24 mouse cellular contexts compared by ENCODE assay signal in genomic region chr2:163546623-163547318, GRCm38 (mm10). TPM values are rescaled to one million over a fixed set of nuclear protein-coding genes. Genes with fewer than 3 reads are reported as not detected.
DNase-seq lines count a peak whose midpoint lies in the region; ATAC-seq and TF ChIP-seq lines count a peak whose summit lies in the region.
"Had no signal": no experiment of that assay in that cellular context is flagged by ENCODE, and none has a peak within 500 bp of the region (broad histone marks: within the 10 kb centered on the region; RNA-seq: fewer than 3 reads in every experiment).

No protein-coding gene starts in this region.

- peak overlapping the region; percentile 65 for H3K9ac ChIP-seq in intestine, postnatal 0 days (ENCODE audit: low read depth, low read length)
- H3K9ac ChIP-seq in kidney, embryonic 16.5 days (replicated peaks; ENCODE audit: low read length) = peak overlapping the region; percentile 58
- peak overlapping the region; percentile 31; the same call in 1 of the 2 replicates for H3K9ac ChIP-seq in liver, embryonic 11.5 days (ENCODE audit: low read depth, low read length)
- H3K9ac ChIP-seq in stomach, embryonic 15.5 days = no peak overlapping the region
- H3K9ac ChIP-seq: embryonic facial prominence, embryonic 12.5 days; heart, embryonic 12.5 days; limb, embryonic 12.5 days; neural tube, embryonic 15.5 days had no signal

- 36% methylated on average over 14 of the region's 14 CpGs for WGBS in intestine, postnatal 0 days
- WGBS in kidney, embryonic 16.5 days = 64% methylated on average over 14 of the region's 14 CpGs
- 65% methylated on average over 14 of the region's 14 CpGs for WGBS in liver, embryonic 11.5 days
- 66% methylated on average over 14 of the region's 14 CpGs for WGBS in stomach, embryonic 15.5 days

- peak; percentile 85 for ATAC-seq in intestine, postnatal 0 days
- ATAC-seq in kidney, embryonic 16.5 days (ENCODE audit: low FRiP score, low TSS enrichment) = peak; percentile 85
- peak; percentile 72 for ATAC-seq in liver, embryonic 11.5 days (replicated peaks; ENCODE audit: low FRiP score)
- peak; percentile 71 for ATAC-seq in stomach, embryonic 15.5 days (ENCODE audit: insufficient read depth, low FRiP score, low read depth)
- ATAC-seq in megakaryocyte-erythroid progenitor cell, adult 5-6 weeks (replicated peaks; ENCODE audit: low FRiP score, low TSS enrichment, poor library complexity, severe bottlenecking) = no peak
- ATAC-seq: lung, postnatal 0 days; Patski had no signal

- H3K4me1 ChIP-seq in intestine, postnatal 0 days (replicated peaks; ENCODE audit: control insufficient read depth, insufficient read depth, low read length) = peaks cover 4% of the 10 kb centered on the region
- H3K4me1 ChIP-seq in kidney, embryonic 16.5 days (ENCODE audit: insufficient read depth, low read length) = 0 out of 2 replicates have a peak, but pooled peaks cover 3% of the 10 kb centered on the region
- H3K4me1 ChIP-seq in liver, embryonic 11.5 days (replicated peaks; ENCODE audit: control insufficient read depth, insufficient read depth, low read length) = peaks cover 2% of the 10 kb centered on the region
- 0 out of 2 replicates have a peak, but pooled peaks cover 5% of the 10 kb centered on the region for H3K4me1 ChIP-seq in stomach, embryonic 15.5 days
- H3K4me1 ChIP-seq: embryonic facial prominence, embryonic 12.5 days; heart, embryonic 12.5 days; limb, embryonic 12.5 days had no signal

- no peaks in the 10 kb centered on the region for H3K27me3 ChIP-seq in intestine, postnatal 0 days (replicated peaks; ENCODE audit: control insufficient read depth, insufficient read depth, low read length)
- no peaks in the 10 kb centered on the region for H3K27me3 ChIP-seq in kidney, embryonic 16.5 days (ENCODE audit: insufficient read depth, low read length)
- H3K27me3 ChIP-seq in liver, embryonic 11.5 days (replicated peaks; ENCODE audit: control insufficient read depth, insufficient read depth, low read length) = no peaks in the 10 kb centered on the region; the same call in 1 of the 2 replicates
- no peaks in the 10 kb centered on the region for H3K27me3 ChIP-seq in stomach, embryonic 15.5 days (replicated peaks)
- H3K27me3 ChIP-seq: embryonic facial prominence, embryonic 12.5 days; limb, embryonic 12.5 days; neural tube, embryonic 15.5 days had no signal

- peak overlapping the region; percentile 77 for H3K27ac ChIP-seq in intestine, postnatal 0 days (ENCODE audit: low read depth, low read length)
- H3K27ac ChIP-seq in kidney, embryonic 16.5 days (ENCODE audit: low read length) = peak overlapping the region; percentile 51
- peak overlapping the region; percentile 15; the same call in 1 of the 2 replicates for H3K27ac ChIP-seq in liver, embryonic 11.5 days (ENCODE audit: low read depth, low read length)
- H3K27ac ChIP-seq in stomach, embryonic 15.5 days = no peak overlapping the region
- H3K27ac ChIP-seq: embryonic facial prominence, embryonic 12.5 days; forebrain, embryonic 10.5 days; limb, embryonic 12.5 days; neural tube, embryonic 15.5 days had no signal

- no peak for TF ChIP-seq CTCF in intestine, postnatal 0 days (IDR thresholded peaks at IDR 0.05; ENCODE audit: low read depth)

- no peak for DNase-seq in liver, embryonic 11.5 days (ENCODE audit: low spot score)
- no peak for DNase-seq in gastrocnemius, postnatal 36 days
- DNase-seq in thymus, postnatal 4 days = no peak
- DNase-seq in neural tube, embryonic 10.5 days (ENCODE audit: extremely low spot score, low spot score) = no peak
- DNase-seq: B cell, adult 2 months; cerebellum, adult 11 months; heart, postnatal 4 days; thymus, postnatal 36 days had no signal

- intact Hi-C loops in gastrocnemius, postnatal 36 days (cut with DNase I) = no loop called here

- peak overlapping the region; percentile 64 for H3K4me2 ChIP-seq in intestine, postnatal 0 days (replicated peaks; ENCODE audit: low read depth)
- H3K4me2 ChIP-seq in kidney, embryonic 16.5 days (replicated peaks; ENCODE audit: low read depth, low read length) = peak overlapping the region; percentile 29; the same call in 1 of the 2 replicates
- H3K4me2 ChIP-seq in liver, embryonic 11.5 days = no peak overlapping the region
- H3K4me2 ChIP-seq in stomach, embryonic 15.5 days = no peak overlapping the region
- H3K4me2 ChIP-seq: embryonic facial prominence, embryonic 12.5 days; heart, embryonic 12.5 days; limb, embryonic 12.5 days; neural tube, embryonic 15.5 days had no signal

- peak overlapping the region; percentile 53 for H3K4me3 ChIP-seq in intestine, postnatal 0 days (ENCODE audit: low read depth, low read length)
- peak overlapping the region; percentile 31 for H3K4me3 ChIP-seq in kidney, embryonic 16.5 days (ENCODE audit: low read length)
- H3K4me3 ChIP-seq in liver, embryonic 11.5 days (ENCODE audit: low read depth, low read length) = peak overlapping the region; percentile 45
- H3K4me3 ChIP-seq in stomach, embryonic 15.5 days (replicated peaks) = no peak overlapping the region
- H3K4me3 ChIP-seq: embryonic facial prominence, embryonic 12.5 days; forebrain, embryonic 10.5 days; heart, embryonic 12.5 days; limb, embryonic 12.5 days; megakaryocyte, embryonic 14.5 days; neural tube, embryonic 15.5 days had no signal

- H3K9me3 ChIP-seq in intestine, postnatal 0 days (ENCODE audit: control insufficient read depth) = no peaks in the 10 kb centered on the region
- no peaks in the 10 kb centered on the region for H3K9me3 ChIP-seq in kidney, embryonic 16.5 days (ENCODE audit: low read length)
- H3K9me3 ChIP-seq in liver, embryonic 11.5 days (ENCODE audit: control insufficient read depth, low read length) = no peaks in the 10 kb centered on the region
- no peaks in the 10 kb centered on the region for H3K9me3 ChIP-seq in stomach, embryonic 15.5 days
- H3K9me3 ChIP-seq: embryonic facial prominence, embryonic 12.5 days; forebrain, embryonic 10.5 days; heart, embryonic 12.5 days; limb, embryonic 12.5 days; megakaryocyte, embryonic 14.5 days; neural tube, embryonic 15.5 days had no signal

- 0 out of 2 replicates have a peak, but pooled peaks cover 8% of the 10 kb centered on the region for H3K36me3 ChIP-seq in intestine, postnatal 0 days (ENCODE audit: control insufficient read depth, insufficient read depth)
- no peaks in the 10 kb centered on the region for H3K36me3 ChIP-seq in kidney, embryonic 16.5 days (ENCODE audit: insufficient read depth, low read length)
- H3K36me3 ChIP-seq in liver, embryonic 11.5 days (ENCODE audit: control insufficient read depth, insufficient read depth, low read length) = no peaks in the 10 kb centered on the region
- H3K36me3 ChIP-seq in stomach, embryonic 15.5 days = no peaks in the 10 kb centered on the region
- H3K36me3 ChIP-seq: embryonic facial prominence, embryonic 12.5 days; forebrain, embryonic 10.5 days; heart, embryonic 12.5 days; limb, embryonic 12.5 days; neural tube, embryonic 15.5 days had no signal

RNA-seq across cellular contexts. Expression of gene Hnf4a, which starts 40.2 kb away (rescaled TPM):
- 50.8 and 53.0 TPM in 2 replicates for polyA plus RNA-seq in intestine, postnatal 0 days (2015; fragmentation: Nextera tagmentation; extraction: Ambion mirVana)
- 25.0 and 25.8 TPM in 2 replicates for polyA plus RNA-seq in kidney, embryonic 16.5 days (2015; fragmentation: Nextera tagmentation; extraction: Ambion mirVana)
- polyA plus RNA-seq in liver, embryonic 11.5 days (2014; fragmentation: Nextera tagmentation; extraction: Ambion mirVana) = 18.9 and 20.0 TPM in 2 replicates
- 33.6 and 43.6 TPM in 2 replicates for polyA plus RNA-seq in stomach, embryonic 15.5 days (2015; fragmentation: Nextera tagmentation; extraction: Ambion mirVana)
- total RNA-seq in megakaryocyte-erythroid progenitor cell, adult 5-6 weeks (2014; fragmentation: Nextera tagmentation) = 0.31 TPM in 1 of 2 replicates, not detected in the other
- total RNA-seq in megakaryocyte-erythroid progenitor cell, adult 5-6 weeks (2017) = 0.56 and 0.84 TPM in 2 replicates
- total RNA-seq in gastrocnemius, postnatal 36 days (2021) = not detected
- total RNA-seq: heart, postnatal 4 days; layer of hippocampus, postnatal 25 days had no signal
- polyA plus RNA-seq: embryonic facial prominence, embryonic 12.5 days; forebrain, embryonic 10.5 days; frontal cortex, adult 2 months; limb, embryonic 12.5 days had no signal

RNA-seq across cellular contexts. Expression of gene R3hdml, which starts 54.7 kb away (rescaled TPM):
- polyA plus RNA-seq in intestine, postnatal 0 days (2015; fragmentation: Nextera tagmentation; extraction: Ambion mirVana) = 0.37 and 0.46 TPM in 2 replicates
- 43.8 and 46.4 TPM in 2 replicates for polyA plus RNA-seq in kidney, embryonic 16.5 days (2015; fragmentation: Nextera tagmentation; extraction: Ambion mirVana)
- polyA plus RNA-seq in liver, embryonic 11.5 days (2014; fragmentation: Nextera tagmentation; extraction: Ambion mirVana) = not detected in 2 replicates
- polyA plus RNA-seq in stomach, embryonic 15.5 days (2015; fragmentation: Nextera tagmentation; extraction: Ambion mirVana) = 0.19 TPM in 1 of 2 replicates, not detected in the other
- not detected in 2 replicates for total RNA-seq in megakaryocyte-erythroid progenitor cell, adult 5-6 weeks (2014; fragmentation: Nextera tagmentation)
- not detected in 2 replicates for total RNA-seq in megakaryocyte-erythroid progenitor cell, adult 5-6 weeks (2017)
- total RNA-seq in gastrocnemius, postnatal 36 days (2021) = not detected
- total RNA-seq: common myeloid progenitor, adult 5-6 weeks; gastrocnemius, postnatal 4 days; heart, postnatal 4 days; layer of hippocampus, postnatal 25 days had no signal
- polyA plus RNA-seq: embryonic facial prominence, embryonic 12.5 days; forebrain, embryonic 10.5 days; heart, embryonic 12.5 days; limb, embryonic 12.5 days; Patski had no signal

RNA-seq across cellular contexts. Expression of gene Ttpal, which starts 55.3 kb away (rescaled TPM):
- polyA plus RNA-seq in intestine, postnatal 0 days (2015; fragmentation: Nextera tagmentation; extraction: Ambion mirVana) = 10.4 and 10.9 TPM in 2 replicates
- polyA plus RNA-seq in kidney, embryonic 16.5 days (2015; fragmentation: Nextera tagmentation; extraction: Ambion mirVana) = 34.0 and 35.7 TPM in 2 replicates
- 26.1 and 29.2 TPM in 2 replicates for polyA plus RNA-seq in liver, embryonic 11.5 days (2014; fragmentation: Nextera tagmentation; extraction: Ambion mirVana)
- polyA plus RNA-seq in stomach, embryonic 15.5 days (2015; fragmentation: Nextera tagmentation; extraction: Ambion mirVana) = 26.2 and 26.9 TPM in 2 replicates
- 15.6 and 27.3 TPM in 2 replicates for total RNA-seq in megakaryocyte-erythroid progenitor cell, adult 5-6 weeks (2014; fragmentation: Nextera tagmentation)
- total RNA-seq in megakaryocyte-erythroid progenitor cell, adult 5-6 weeks (2017) = 9.0 and 10.9 TPM in 2 replicates
- total RNA-seq in gastrocnemius, postnatal 36 days (2021) = 1 to 10 TPM; 4.3 to 4.8 TPM

Comparison
In these comparisons a context has a peak if more than half of its experiments do, and no peak if none do; other contexts are left out.
1. H3K4me2 ChIP-seq: peak in intestine, postnatal 0 days (single experiment) and kidney, embryonic 16.5 days (single experiment); none in liver, embryonic 11.5 days (single experiment) and stomach, embryonic 15.5 days (single experiment).
2. RNA of gene R3hdml, which starts 54.7 kb away (polyA plus RNA-seq): 43.8 to 46.4 TPM in kidney, embryonic 16.5 days; 0.37 to 0.46 TPM in intestine, postnatal 0 days, 0.19 TPM in stomach, embryonic 15.5 days and not detected in liver, embryonic 11.5 days; every median in the first group is over 10 times any median in the second.